Mouse (Mus musculus): Measurements from ENCODE around the gene Rerg. TPM values are rescaled to one million over a fixed set of nuclear protein-coding genes. Genes with fewer than 3 reads are reported as not detected.

Gene Rerg
- polyA plus RNA-seq, 1 experiment from 2014 or later: 15.5 TPM

DNA sequence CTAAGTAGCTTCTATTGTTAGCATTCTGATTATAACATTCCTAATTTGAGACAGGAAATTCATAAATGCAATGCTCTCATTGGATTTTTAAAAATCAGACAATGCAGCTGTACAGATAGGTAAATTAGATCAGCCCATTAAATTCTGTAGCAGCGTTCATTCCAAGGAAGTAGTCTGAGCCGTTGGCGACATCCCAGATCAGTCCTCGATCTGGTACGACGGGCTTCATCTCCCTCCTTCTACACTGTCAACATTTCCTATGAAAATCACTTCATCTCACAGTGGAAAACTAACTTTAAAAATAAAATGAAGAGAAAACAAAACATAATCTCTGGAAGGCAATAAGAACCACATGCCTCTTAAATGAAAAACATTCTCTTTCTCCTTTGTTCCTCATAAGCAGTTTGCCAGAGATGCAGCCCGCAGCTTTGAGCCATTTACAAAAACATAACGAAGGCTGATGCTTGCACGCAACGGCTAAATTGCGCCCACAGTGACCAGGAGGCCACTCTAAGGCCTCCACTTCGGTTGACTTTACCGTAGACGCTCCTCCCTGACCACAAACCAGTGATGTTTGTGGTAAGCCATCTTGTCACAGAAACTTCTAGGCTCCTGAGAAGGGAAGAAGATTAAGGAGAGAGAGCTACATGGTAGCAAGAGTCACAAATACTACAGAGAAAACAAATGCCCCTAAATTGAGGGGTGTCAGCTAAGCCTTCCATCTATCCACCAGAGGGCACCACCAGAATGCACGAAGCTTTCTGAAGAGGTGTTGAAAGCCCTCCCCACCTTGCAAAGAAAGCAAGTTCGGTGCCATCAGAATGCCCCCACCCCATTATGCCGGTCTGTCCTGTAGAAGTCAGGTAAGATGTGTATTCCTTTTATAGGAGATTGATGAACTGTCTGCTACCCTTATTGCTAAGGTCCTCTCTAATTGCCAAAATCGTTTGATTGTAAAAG is 71.8 kb downstream of the Rerg start:
- WGBS: 71% methylated on average over 18 of the region's 18 CpGs
- no peak overlapping the region for H3K4me3 ChIP-seq (replicated peaks)

DNA sequence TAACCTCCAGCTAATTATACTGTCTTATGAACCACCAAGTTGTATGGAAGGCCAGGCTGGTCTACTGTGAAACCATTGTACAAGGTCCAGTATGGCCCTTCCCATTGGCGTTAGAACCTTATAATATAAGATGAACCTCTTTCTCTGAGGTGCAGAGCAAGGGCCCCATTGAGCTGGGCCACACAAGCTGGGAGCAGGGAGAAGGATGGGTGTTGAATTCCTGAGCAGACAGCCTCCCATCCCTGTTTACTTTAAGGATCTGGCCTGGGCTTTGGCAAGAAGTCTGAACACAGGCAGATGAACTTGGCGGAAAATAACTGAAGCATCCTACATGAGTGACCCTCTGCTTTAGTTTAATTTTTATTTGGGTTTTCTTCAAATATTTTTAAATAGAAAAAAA is 75.8 kb downstream of the Rerg start:
- Histone ChIP-seq H3K4me1 (no peaks in the 10 kb centered on the region), H3K4me3 (replicated peaks) (no peak overlapping the region), H3K27me3 (no peaks in the 10 kb centered on the region), H3K4me2 (no peak overlapping the region), H3K36me3 (no peaks in the 10 kb centered on the region), H3K9me3 (replicated peaks) (0 out of 2 replicates have a peak, but pooled peaks cover 3% of the 10 kb centered on the region), H3K9ac (no peak overlapping the region), H3K27ac (no peak overlapping the region)
- ATAC-seq (replicated peaks; ENCODE audit: low FRiP score): no peak
- 88% methylated on average over 2 of the region's 2 CpGs for WGBS

More for the DNA sequence above, 71.8 kb downstream of the Rerg start:
- H3K4me2 ChIP-seq: no peak overlapping the region
- no peaks in the 10 kb centered on the region for H3K4me1 ChIP-seq
- H3K27ac ChIP-seq: no peak overlapping the region
- ATAC-seq (replicated peaks; ENCODE audit: low FRiP score): no peak
- H3K27me3 ChIP-seq: no peaks in the 10 kb centered on the region
- no peaks in the 10 kb centered on the region for H3K9me3 ChIP-seq (replicated peaks)
- no peak overlapping the region for H3K9ac ChIP-seq
- no peaks in the 10 kb centered on the region for H3K36me3 ChIP-seq

DNA sequence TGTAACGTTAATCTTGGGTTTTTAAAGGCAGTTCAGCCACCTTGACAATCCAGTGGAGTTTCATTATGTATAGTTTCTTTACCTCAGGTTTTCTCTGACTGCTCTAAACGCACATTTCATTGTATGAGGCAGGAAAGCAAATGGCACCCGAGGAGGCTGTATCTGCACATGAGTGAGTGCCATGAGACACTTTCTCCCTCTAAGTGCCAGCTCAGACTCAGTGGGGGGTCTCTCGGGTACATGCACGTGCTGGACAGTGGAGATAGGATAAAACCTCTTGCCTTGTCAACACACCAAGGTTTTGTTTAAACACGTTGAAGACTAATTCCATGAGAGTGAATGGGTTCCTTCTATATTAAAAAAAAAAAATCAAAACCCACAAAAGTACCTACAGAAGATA is 81.8 kb downstream of the Rerg start:
- Histone ChIP-seq H3K36me3 (no peaks in the 10 kb centered on the region), H3K27ac (no peak overlapping the region), H3K27me3 (no peaks in the 10 kb centered on the region), H3K4me1 (no peaks in the 10 kb centered on the region), H3K9me3 (replicated peaks) (0 out of 2 replicates have a peak, but pooled peaks cover 6% of the 10 kb centered on the region), H3K4me2 (no peak overlapping the region), H3K9ac (no peak overlapping the region), H3K4me3 (replicated peaks) (no peak overlapping the region)
- WGBS: 75% methylated on average over 6 of the region's 6 CpGs
- no peak for ATAC-seq (replicated peaks; ENCODE audit: low FRiP score)

DNA sequence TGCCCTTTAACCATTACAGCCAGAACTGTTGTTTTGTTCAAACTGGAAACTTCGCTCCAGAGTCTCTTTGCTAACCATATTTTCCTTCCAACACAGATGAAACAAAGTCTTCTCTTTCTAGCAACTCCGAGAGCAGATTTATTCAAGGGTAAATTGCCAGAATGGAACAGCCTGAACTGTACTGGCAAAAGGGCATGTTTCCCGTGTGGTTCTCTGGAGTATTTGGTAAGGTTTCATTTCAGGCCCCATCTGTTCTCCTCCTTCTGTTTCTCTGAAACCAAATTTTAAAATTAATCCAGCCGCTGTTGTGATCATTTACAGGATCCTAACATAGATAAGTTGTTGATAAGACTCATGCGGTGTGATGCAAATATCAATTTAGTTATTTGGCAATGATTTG is 82.3 kb downstream of the Rerg start:
- 0 out of 2 replicates have a peak, but pooled peaks cover 6% of the 10 kb centered on the region for H3K9me3 ChIP-seq (replicated peaks)
- H3K36me3 ChIP-seq: no peaks in the 10 kb centered on the region
- no peak for ATAC-seq (replicated peaks; ENCODE audit: low FRiP score)
- no peaks in the 10 kb centered on the region for H3K4me1 ChIP-seq
- no peak overlapping the region for H3K27ac ChIP-seq
- H3K9ac ChIP-seq: no peak overlapping the region
- 74% methylated on average over 5 of the region's 5 CpGs for WGBS
- no peak overlapping the region for H3K4me3 ChIP-seq (replicated peaks)
- no peak overlapping the region for H3K4me2 ChIP-seq
- no peaks in the 10 kb centered on the region for H3K27me3 ChIP-seq

DNA sequence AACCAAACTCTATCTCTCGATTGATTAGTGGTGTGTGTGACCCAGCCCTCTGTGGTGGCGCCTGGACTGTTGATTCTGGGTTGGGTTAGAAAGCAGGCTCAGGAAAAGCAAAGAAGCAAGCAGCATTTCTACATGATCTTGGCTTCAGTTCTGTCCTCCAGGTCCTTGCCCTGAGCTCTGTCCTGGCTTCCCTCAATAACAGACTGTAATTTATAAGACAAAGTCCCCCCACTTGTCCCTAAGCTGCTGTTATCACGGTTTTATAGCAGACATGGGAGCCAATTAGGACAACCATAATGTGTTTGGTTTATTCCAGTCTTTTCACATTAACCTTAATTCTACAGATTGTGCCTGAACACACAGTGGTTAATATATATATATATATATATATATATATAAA is 82.8 kb downstream of the Rerg start:
- no peaks in the 10 kb centered on the region for H3K27me3 ChIP-seq
- H3K36me3 ChIP-seq: no peaks in the 10 kb centered on the region
- no peak overlapping the region for H3K4me2 ChIP-seq
- H3K27ac ChIP-seq: peak overlapping the region; percentile 18; the same call in 1 of the 2 replicates
- H3K4me3 ChIP-seq (replicated peaks): no peak overlapping the region
- 35% methylated on average over 3 of the region's 3 CpGs for WGBS
- H3K9me3 ChIP-seq (replicated peaks): 0 out of 2 replicates have a peak, but pooled peaks cover 6% of the 10 kb centered on the region
- no peak for ATAC-seq (replicated peaks; ENCODE audit: low FRiP score)
- H3K9ac ChIP-seq: no peak overlapping the region
- no peaks in the 10 kb centered on the region for H3K4me1 ChIP-seq

DNA sequence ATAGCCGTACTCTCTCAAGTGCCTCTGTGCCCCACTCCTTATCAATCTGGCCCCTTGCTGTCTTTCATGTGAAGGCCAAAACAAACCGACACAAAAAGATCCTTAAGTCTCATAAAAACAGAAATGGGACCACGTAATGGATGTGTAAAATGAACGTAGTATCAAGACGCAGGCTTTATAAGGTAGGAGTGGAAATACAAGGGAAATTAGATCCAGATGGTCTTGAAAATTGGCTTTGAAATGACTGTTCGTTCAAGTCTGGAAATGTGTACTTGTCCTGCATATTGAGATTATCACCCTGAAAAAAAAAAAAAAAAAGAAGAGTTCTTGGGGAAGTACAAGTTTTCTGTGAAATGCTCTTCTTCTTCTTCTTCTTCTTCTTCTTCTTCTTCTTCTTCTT is 90.6 kb downstream of the Rerg start:
- ATAC-seq (replicated peaks; ENCODE audit: low FRiP score): no peak

DNA sequence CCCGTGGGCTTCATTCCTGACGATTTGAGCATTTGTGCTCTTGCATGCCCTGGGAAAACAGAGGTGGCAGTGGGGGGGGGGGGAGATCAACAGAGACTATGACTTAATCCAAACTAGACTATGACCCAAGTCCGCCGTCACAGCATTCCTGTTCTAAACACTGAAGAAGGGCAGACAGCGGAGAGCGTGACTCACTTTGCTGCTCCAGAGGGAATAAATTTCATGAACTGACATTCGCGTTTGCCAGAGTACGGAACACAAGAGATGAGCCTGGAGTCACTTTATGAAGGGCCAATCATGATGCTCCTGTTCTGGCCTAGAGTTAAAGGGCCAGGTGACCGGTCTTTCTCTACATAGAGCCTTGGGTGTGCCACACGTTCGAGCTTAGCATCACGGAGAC is 93.6 kb downstream of the Rerg start:
- no peak overlapping the region for H3K4me2 ChIP-seq
- H3K9ac ChIP-seq: no peak overlapping the region
- 0 out of 2 replicates have a peak overlapping the region, but pooled peaks have one; percentile 10 for H3K27ac ChIP-seq
- H3K4me1 ChIP-seq: no peaks in the 10 kb centered on the region
- no peaks in the 10 kb centered on the region for H3K36me3 ChIP-seq
- no peak for ATAC-seq (replicated peaks; ENCODE audit: low FRiP score)
- H3K9me3 ChIP-seq (replicated peaks): no peaks in the 10 kb centered on the region
- H3K27me3 ChIP-seq: no peaks in the 10 kb centered on the region
- 83% methylated on average over 13 of the region's 13 CpGs for WGBS
- H3K4me3 ChIP-seq (replicated peaks): no peak overlapping the region

More for the DNA sequence above, 90.6 kb downstream of the Rerg start:
- no peak overlapping the region for H3K27ac ChIP-seq
- no peaks in the 10 kb centered on the region for H3K4me1 ChIP-seq
- no peaks in the 10 kb centered on the region for H3K27me3 ChIP-seq
- no peaks in the 10 kb centered on the region for H3K36me3 ChIP-seq
- no peak overlapping the region for H3K4me3 ChIP-seq (replicated peaks)
- 0 out of 2 replicates have a peak, but pooled peaks cover 3% of the 10 kb centered on the region for H3K9me3 ChIP-seq (replicated peaks)
- no peak overlapping the region for H3K4me2 ChIP-seq
- 79% methylated on average over 6 of the region's 6 CpGs for WGBS
- no peak overlapping the region for H3K9ac ChIP-seq

DNA sequence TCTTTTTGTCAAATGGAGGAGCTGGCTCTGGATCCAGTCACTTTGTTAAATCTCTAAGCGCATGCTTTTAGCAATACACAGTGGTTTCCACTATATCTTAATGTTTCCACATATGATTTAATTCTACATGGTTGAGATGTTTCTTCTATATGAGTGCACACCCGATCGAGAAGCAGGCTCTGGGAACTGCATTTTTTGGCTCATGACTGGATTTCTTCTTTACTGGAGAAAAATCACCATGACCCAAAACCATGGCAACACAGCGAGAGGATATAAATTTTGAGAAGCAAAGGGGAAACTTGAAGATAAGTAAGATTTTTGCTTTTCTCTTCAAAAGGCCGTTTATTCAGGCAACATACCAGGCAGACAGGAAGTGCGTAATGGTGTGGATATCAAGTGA is 94.1 kb downstream of the Rerg start:
- 75% methylated on average over 6 of the region's 6 CpGs for WGBS
- Histone ChIP-seq H3K27me3 (no peaks in the 10 kb centered on the region), H3K9me3 (replicated peaks) (no peaks in the 10 kb centered on the region), H3K4me3 (replicated peaks) (no peak overlapping the region), H3K4me2 (no peak overlapping the region), H3K9ac (no peak overlapping the region), H3K27ac (peak overlapping the region; percentile 29; the same call in 1 of the 2 replicates), H3K4me1 (no peaks in the 10 kb centered on the region), H3K36me3 (no peaks in the 10 kb centered on the region)
- no peak for ATAC-seq (replicated peaks; ENCODE audit: low FRiP score)

DNA sequence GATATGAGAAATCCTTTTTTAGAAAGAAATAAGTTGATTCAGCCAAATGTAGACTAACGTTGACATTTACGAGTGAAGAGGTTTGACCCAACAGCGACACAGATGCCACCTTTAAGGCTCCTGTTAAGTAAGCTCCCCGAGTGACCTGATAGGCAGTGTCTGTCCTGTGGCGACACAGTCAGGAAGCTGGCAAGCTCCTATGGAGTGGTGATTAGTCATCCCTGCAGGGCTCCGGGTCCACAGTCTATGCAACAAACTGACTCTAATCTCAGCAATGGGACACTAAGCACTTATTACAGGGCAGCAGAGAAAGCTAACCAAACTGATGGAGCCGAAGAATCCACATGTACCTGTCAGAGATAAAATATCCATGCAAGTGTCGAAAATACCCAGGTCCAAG is 98.0 kb downstream of the Rerg start:
- WGBS: 65% methylated on average over 8 of the region's 8 CpGs
- no peaks in the 10 kb centered on the region for H3K9me3 ChIP-seq (replicated peaks)

DNA sequence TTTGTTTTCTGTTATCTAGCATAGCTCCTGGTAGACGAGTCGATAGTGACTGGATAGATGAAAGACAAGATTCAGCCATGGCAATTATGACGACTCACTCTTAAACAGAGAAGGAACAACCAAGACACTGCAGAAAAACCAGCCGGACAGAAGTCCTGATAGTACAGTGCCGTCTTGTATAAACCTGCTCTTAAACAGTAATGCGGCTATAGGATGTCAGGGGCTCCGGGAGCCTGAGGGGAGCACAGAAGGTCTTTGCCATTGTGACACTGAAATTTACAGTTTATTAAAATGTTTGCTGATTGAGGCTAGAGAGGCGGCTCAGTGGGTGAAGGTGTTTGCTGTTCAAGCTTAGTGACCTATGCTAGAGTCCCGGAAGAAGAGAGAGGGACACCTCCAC is 98.8 kb downstream of the Rerg start:
- Histone ChIP-seq H3K9me3 (replicated peaks) (no peaks in the 10 kb centered on the region), H3K4me1 (peaks cover 4% of the 10 kb centered on the region; the same call in 1 of the 2 replicates), H3K27me3 (no peaks in the 10 kb centered on the region), H3K4me2 (no peak overlapping the region), H3K4me3 (replicated peaks) (no peak overlapping the region), H3K27ac (no peak overlapping the region), H3K9ac (no peak overlapping the region), H3K36me3 (no peaks in the 10 kb centered on the region)
- no peak for ATAC-seq (replicated peaks; ENCODE audit: low FRiP score)
- WGBS: 88% methylated on average over 9 of the region's 9 CpGs

More for the DNA sequence above, 98.0 kb downstream of the Rerg start:
- no peak for ATAC-seq (replicated peaks; ENCODE audit: low FRiP score)
- Histone ChIP-seq H3K27me3 (no peaks in the 10 kb centered on the region), H3K4me3 (replicated peaks) (no peak overlapping the region), H3K4me1 (peaks cover 4% of the 10 kb centered on the region; the same call in 1 of the 2 replicates), H3K36me3 (no peaks in the 10 kb centered on the region), H3K4me2 (no peak overlapping the region), H3K9ac (no peak overlapping the region), H3K27ac (no peak overlapping the region)

DNA sequence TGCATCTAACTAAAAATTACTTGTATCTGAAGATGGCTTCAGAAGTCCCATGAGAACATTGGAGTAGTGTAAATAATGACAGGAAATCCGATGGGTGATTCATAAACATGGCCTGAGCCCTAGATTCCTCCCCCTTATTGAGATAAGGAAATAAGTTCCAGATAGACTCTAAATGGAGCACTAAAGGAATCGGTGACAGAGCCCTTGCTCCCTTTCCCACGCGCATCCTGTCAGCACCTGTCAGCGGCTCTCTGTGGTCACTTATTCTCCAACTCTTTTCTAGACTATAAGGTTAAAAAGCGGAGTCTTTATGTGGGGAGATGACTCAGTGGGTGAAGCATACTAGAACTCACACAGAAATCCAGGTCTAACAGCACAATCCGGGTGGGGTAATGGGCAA is 104.8 kb downstream of the Rerg start:
- Histone ChIP-seq H3K9me3 (replicated peaks) (no peaks in the 10 kb centered on the region), H3K4me2 (no peak overlapping the region), H3K4me3 (replicated peaks) (no peak overlapping the region), H3K27me3 (no peaks in the 10 kb centered on the region), H3K27ac (no peak overlapping the region), H3K4me1 (peaks cover 17% of the 10 kb centered on the region), H3K9ac (no peak overlapping the region), H3K36me3 (no peaks in the 10 kb centered on the region)
- 68% methylated on average over 7 of the region's 7 CpGs for WGBS
- ATAC-seq (replicated peaks; ENCODE audit: low FRiP score): no peak

DNA sequence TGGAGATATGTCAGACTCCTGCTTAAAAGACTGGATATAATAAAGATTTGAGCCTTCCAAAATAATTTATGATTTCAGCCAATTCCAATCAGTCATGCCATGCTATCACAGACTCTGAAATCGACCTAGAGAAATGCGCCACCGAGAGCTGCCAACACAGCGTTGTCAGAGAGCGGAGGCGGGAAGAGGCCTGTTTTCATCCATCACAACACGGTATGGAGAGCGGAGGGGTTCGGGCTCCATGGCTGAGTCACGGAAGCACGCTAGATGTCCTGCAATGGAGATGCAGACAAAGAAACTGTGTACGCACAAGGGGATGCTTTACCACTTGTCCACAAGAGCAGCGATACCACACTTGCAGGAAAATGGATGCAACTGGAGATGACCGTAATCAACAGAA is 105.5 kb downstream of the Rerg start:
- H3K27me3 ChIP-seq: no peaks in the 10 kb centered on the region
- ATAC-seq (replicated peaks; ENCODE audit: low FRiP score): no peak
- no peaks in the 10 kb centered on the region for H3K9me3 ChIP-seq (replicated peaks)
- H3K4me1 ChIP-seq: peaks cover 17% of the 10 kb centered on the region
- no peaks in the 10 kb centered on the region for H3K36me3 ChIP-seq
- H3K4me2 ChIP-seq: no peak overlapping the region
- no peak overlapping the region for H3K27ac ChIP-seq
- H3K4me3 ChIP-seq (replicated peaks): no peak overlapping the region
- WGBS: 85% methylated on average over 14 of the region's 14 CpGs
- no peak overlapping the region for H3K9ac ChIP-seq

Measured in kidney, embryonic 15.5 days (tissue).